Mouse (Mus musculus) right cerebral cortex, postnatal 36 days (tissue): Measurements from ENCODE around the gene Dnmt3a.

Experiments used
- DNase-seq, 2 experiments: peaks; one replicate each; pipeline ENCODE4 v3.0.0; 2022; ENCODE audit warnings: low spot score in 2 of 2, mixed read lengths in 1 of 2

Gene Dnmt3a

GRCm38 (mm10) chr12:3877376-3877775, 71.6 kb downstream of the Dnmt3a start:
- DNase-seq = no peak

DNA sequence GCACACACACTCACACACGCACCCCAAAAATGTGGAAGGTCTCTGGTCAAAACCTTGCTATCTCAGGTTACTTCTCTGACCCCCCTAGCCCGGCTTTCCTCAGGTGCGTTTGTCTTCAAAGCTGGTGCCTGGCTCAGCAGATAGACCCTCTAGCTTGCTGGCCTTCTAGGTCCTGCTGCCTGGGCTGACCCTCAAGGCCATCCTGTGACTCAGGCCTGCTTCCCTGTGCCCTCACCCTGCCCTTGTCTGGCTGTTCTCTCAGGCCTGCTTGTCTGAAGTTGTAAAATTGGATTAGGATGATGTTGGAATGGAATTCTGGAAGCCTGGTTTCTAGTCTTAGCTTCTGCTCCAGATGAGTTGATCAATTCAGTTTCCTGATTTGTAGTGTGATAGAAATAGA, 75.7 kb downstream of the Dnmt3a start:
- no peak for DNase-seq

GRCm38 (mm10) chr12:3884892-3885493, 79.2 kb downstream of the Dnmt3a start:
- no peak for DNase-seq

- DNase-seq = no peak
These were observed 80.8 kb downstream of the Dnmt3a start for GRCm38 (mm10) chr12:3886601-3887000.

DNA sequence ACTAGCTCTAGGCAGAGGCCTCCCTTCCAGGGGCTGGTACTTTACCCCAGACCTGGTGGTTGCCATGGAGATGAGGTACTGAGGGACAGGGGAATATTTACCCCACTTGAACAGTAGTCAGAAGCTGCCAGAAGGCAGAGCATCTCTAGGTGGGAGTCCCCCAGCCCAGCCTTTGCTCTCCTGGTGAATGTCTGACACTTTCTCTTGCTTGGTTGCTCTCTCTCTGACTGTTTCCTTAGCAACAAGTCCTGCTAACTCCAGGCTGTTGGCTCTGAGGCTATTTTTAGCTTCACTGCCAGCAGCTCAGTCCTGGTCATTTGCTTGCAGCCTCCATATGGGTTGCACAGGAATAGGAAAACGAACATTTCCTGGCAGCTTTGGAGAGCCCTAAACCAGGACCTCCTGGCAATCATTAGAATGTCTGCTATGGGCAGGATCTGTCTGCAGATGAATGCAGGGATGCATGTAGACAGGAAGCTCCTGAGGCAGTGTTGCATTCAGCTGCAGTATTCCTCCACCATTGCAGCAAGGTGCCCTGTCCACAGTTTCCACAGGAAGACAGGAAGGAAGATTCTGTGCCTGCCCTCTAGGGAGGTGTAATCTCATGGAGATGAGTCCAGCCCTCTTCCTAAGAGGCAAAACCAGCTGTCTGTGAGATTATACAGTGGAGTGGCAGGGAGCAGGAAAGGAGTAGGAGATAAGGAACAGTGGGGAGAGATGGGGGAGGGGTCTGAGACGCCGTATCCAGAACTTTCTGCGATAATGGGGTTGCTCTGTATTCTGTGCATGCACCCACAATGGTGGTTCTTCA, 81.9 kb downstream of the Dnmt3a start:
- DNase-seq = peak; percentile 70 to 83

DNA sequence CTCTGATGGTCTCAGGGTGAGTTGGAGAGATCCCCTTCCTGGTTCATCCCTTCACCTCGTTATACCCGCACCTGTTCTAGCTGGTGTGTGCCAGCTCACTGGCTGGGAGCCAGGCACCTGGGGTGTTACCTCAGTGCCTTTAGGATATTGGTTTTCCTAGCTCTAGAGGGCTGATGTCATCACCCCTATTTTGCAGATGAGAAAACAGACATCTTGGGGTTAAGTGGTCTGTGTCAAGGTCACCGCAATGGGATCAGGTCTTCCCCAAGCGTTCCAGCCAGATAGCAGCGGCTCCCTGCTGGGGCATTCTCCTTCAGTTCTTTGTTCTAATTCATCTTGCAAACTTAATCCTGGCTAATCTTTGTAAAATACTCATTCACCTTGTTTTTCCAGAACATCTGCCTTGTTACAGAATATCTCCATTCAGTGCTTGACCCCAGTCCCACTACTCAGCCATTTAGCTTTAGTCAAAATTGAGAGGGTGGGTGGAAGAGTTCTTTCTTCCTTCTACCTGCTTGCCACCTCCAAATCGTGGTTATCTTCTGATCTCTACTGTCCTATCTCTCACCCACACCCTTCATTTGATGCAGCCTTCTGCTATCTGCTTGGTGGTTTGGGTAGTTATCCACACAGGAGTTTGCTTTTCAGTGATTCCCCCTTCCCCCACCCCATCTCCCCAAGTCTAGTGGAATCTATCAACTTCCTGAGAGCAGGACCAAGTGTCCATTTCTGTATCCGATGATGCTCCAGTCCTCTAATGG, 84.2 kb downstream of the Dnmt3a start:
- no peak for DNase-seq

GRCm38 (mm10) chr12:3890753-3891751, 85.2 kb downstream of the Dnmt3a start:
- no peak for DNase-seq

GRCm38 (mm10) chr12:3891779-3892239, 86.0 kb downstream of the Dnmt3a start:
- DNase-seq = no peak

DNA sequence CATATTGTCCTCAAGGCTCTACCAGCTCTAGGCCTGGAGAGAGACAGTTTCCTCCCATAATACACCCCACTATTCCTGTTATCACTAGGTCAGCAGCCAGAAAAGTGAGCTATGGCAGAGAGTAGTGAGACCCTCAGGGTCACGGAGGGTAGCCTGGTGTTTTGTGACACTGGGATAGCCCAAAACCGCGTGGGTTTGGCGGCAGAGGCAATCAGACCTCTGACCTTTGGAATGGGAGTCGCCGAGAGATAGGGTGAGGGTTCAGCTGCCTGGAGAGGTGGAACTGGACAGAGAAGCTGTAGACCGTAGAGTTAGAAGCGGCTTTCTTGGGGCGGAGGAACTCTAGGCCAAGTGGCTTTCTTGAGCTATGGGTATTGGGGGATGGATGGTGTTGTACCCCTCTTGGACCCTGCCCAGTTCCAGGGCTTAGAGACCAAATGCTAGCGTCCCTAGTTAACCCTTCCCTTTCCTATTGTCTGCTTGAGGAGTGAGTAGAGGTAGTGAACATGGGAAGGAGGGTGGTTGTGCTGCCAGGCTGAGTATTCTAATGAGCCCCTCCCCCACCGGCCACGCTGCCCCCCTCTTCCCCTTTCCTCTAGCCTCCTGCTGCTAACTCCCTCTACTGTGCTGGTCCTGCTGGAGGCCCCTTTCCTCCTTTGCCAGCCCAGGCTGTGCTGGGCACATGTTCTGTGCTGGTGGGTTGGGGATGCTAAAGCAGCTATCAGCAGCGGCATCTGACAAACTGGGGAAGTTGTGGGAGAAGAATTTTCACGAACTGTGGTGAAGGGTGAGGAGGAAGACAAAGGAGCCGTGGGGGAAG, 86.6 kb downstream of the Dnmt3a start:
- DNase-seq = no peak

DNA sequence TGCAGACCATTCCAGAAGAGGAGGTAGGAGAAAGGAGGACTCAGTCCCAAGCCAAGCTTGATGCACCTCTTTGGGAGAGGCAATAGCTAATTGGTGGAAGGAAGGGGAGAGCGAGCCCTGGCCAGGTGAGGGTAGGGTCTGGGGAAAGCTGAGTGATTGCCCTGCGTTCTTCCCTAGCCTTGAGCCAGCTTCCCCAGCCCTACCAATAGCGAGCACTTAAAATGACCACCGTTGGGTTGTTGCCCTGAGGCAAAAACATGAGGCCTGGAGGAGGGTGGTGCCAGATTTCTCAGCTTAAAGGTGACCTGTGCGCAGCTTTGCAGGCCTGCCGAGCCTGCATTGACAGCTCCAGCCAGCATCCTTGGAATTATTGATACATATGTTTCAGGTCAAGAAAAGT, 87.5 kb downstream of the Dnmt3a start:
- no peak for DNase-seq

GRCm38 (mm10) chr12:3894525-3894924, 88.7 kb downstream of the Dnmt3a start:
- DNase-seq = no peak

- DNase-seq = no peak
These were observed 91.3 kb downstream of the Dnmt3a start for GRCm38 (mm10) chr12:3897057-3897545.

GRCm38 (mm10) chr12:3898811-3899210, 93.0 kb downstream of the Dnmt3a start:
- no peak for DNase-seq

- DNase-seq = no peak
These were observed 99.6 kb downstream of the Dnmt3a start for GRCm38 (mm10) chr12:3905436-3905835.

GRCm38 (mm10) chr12:3906308-3906707, 100.5 kb downstream of the Dnmt3a start:
- DNase-seq = no peak

DNA sequence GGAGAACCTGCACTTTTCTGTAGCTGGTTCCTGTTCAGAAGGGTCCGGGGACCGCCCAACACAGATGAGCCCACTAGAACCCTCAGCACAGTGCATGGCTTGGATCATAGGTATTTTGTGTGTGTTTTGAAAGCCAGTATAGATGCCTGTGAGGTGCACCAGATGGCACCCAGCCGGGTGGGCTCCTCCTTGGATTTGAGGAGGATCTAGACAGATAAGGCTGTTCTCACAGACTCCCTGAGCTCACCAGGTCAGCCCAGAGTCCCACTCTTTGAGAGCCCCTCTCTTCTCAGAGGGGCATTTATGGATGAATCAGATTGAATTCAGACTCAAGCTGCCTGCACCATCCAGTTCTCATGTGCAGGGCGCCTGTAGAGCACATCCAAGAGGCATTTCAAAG, 101.2 kb downstream of the Dnmt3a start:
- DNase-seq = no peak

DNA sequence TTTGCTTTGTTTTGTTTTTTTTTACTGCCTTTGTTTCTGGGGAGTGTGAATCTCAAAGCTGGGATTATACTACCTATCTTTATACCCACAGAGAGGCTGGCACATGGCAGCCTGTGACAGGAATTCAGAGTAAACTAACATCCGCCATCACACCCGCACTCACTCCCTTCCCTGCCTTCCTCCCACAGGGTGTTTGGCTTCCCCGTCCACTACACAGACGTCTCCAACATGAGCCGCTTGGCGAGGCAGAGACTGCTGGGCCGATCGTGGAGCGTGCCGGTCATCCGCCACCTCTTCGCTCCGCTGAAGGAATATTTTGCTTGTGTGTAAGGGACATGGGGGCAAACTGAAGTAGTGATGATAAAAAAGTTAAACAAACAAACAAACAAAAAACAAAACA, 101.6 kb downstream of the Dnmt3a start:
- DNase-seq = no peak

- no peak for DNase-seq
These were observed 104.8 kb downstream of the Dnmt3a start for GRCm38 (mm10) chr12:3910466-3911093.

DNA sequence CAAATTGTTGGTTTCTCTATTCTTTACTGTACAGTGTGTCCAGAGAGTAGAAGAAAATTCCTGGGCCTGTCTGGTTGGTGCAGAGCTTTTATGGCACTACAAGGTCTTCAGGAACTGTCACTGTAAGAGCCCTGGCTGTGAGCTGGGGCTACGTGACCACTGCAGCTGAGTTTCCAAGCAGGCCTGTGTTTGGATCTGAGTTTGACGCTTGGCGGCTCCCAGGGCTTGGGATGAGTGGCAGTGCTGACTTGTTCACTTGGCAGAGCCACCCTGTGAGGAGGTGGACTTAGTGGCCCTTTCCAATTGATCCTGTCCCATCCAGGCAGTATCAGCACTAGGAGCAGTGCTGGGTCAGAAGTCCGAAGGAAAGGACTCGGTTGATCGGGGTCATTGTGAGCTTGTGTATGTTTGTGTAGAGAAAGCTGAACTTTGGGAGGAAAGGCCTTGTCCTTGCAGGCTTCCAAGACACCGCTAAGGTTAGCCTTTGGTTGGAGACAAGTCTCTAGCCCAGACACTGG, 106.1 kb downstream of the Dnmt3a start:
- no peak for DNase-seq

DNA sequence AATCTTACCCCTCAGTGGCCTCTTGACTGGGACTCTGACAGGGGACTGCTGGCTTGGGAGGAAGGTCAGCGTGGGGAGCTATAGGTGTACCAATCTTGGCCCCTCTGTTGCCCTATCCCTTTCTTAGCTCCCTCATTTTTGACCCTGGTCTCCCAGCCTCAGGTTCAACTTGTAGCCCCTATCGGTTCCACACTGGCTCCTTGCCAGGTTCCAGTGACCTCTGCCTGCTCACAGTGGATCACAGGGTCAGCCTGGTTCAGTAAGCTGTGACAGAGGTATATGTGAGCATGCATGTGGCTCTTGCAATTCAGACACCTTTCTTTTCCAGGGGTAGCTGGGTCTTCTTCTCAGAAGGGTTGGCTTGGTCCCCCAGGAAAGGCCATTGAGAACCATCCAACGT, 110.0 kb downstream of the Dnmt3a start:
- DNase-seq = no peak
